Mouse (Mus musculus) MN1 (cell line): ENCODE results near the gene Xylt1.

ENCODE experiments used
- DNase-seq: peaks from one replicate; pipeline ENCODE4 v3.0.0-alpha.2; 2016; ENCODE audit warnings: low spot score

Gene Xylt1

DNA sequence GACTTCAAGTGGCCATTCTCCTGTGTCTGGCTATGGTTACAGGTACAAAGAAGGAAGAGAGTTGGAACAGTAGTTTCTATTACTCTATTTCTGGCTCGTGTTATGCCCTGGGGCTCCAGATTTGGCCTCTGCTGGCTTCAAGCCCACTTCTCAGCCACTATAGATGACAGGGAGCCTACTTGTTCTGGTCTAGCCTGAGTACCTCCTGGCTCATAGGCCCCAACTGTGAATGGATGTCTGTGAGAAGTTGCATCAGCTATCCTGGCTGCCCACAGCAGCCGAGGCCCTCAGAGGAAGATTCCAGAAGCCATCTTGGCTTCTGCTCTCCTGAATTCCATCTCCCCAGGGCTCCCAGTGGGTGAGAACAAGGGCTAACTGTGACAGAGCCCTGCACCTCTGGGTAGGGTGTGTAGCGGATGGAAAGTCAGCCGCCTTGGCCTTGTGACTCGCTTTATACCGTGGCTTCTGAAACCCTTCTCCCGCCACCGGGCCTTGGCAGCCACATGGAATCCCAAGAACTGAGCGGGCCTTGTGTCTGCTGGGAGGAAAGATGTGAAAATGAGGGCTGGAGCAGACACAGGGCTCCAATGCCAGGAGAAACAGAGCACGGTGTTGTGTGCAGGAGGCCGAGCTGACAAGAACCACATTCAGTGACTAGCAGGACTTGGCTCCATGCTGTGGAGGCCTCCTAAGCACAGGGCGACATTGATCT lies 55.1 kb downstream of the Xylt1 start:
- DNase-seq = no peak

DNA sequence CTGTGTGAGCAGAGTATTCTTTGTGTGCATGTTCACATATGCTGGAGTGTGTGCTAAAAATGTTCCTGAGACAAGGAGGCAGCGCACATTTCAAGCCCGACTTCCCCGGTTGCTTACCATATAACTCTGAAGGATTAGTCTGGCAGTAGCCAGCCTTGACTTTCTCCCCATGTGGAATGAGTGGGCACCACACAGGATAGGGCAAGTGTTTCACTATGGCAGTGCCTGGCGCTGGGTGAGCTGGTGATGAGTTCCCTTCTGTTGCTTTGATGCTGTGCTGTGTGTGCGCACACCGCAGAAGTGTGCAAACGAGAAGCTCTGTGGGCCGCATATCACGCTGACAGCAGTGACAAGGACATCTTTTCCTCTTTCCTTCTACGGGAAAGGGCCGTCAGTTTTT lies 56.1 kb downstream of the Xylt1 start:
- DNase-seq = no peak

DNA sequence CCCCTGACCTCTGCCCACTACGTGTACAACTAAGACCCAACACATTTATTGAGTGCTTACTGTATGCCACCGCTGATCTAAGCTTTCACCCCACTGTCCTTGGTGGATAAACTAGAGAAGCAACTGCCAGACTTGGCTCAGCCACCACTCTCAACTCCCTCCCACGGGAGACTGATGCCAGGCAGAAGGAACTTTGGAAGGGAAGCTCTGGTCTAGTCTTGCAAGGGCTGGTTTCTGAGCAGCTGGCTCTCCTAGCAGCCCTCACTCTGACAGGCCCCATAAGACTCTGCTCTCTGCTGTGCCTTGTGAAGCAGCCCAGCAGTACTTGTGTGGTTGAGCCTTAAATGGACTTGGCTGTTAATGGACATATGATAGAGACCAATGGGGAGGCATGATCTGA lies 60.2 kb downstream of the Xylt1 start:
- DNase-seq = no peak

DNA sequence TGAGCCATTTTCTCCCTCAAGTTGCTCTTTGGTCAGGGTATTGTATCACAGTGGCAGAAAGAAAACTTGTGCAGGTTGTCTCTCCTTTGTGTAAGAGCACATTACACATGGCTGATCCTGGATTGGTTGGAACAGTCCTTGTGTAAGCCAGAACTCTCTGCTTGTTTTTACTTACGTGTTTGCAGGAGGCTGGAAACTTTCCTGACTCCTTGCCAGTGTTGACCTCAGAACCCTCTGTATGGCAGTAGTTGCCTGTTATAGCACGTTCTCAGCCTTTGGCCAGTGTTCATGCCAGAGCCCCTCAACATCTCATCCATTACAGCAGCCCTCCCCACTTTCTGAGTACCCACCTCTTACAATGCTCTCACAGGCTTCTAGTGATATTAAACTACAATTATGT lies 61.9 kb downstream of the Xylt1 start:
- DNase-seq = no peak

DNA sequence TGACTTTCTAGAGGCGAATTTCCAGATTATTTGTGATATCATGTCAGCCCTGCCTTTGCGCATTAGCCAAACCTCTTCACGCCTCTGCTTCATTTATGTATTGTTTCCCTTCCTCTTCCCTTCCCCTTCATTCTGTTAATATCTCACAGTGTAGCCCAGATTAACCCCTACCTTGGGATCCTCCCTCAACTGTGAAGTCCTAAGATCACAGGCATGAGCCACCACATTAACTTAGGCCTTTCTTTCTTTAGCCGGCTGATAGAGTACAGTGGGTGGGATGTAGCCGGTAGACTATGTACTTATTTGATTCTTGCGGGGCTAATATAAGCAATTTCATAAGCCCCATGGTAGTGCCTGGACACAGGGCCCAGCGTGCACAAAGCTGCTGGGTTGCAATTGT lies 62.4 kb downstream of the Xylt1 start:
- no peak for DNase-seq

DNA sequence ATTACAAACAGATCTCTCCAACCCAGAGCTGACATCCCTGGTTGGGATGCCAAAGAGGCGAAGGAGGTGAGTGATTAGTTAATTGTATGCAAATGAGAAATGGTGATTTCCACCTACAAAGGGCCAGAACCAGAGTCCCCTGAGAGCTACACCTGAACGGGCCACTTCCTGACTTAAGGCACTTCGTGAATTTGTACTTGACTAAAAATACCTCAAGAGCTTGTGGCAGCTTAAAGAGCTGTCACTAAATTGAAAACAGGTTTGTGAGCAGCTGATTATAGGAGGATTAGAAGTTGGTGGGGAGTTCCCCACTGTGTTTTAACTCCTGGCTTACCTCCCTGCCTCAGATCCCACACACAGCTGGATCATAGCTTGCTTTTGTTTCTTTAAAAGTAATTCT lies 64.7 kb downstream of the Xylt1 start:
- DNase-seq = no peak

DNA sequence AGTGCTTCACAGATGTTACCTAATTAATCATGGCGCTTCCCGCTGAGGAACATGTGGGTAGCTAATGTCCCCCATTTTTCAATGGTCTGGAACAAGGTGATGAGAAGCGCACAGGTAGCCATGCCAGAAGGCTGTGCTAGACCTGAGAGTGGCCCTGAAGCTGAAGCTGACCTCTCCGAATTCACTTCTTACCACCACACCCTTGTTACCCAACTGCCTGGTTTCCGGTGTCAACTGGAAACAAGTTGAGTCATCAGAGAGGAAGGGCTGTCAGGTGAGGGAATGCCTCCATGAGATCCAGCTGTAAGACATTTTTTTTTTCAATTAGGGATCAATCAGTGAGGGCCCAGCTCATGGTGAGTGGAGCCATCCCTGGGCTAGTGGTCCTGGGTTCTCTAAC lies 68.8 kb downstream of the Xylt1 start:
- no peak for DNase-seq

DNA sequence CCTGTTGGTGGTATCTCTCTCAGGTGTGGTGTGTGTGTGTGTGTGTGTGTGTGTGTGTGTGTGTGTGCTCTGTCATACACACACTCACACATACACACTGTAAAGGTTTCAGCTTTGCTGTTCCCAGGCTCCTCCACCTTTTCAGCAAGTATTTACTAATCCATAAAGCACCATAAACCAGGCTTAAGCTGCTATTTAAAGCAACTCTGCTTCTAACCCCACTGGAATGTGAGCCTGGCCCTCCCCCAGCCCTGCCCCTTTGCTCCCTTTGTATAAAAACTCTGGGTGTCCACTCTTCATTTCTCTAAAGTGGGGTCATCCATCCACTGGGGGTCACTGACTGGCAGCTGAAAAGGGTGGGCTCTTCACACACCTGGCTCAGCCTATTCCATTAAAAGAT lies 70.4 kb downstream of the Xylt1 start:
- DNase-seq = no peak

DNA sequence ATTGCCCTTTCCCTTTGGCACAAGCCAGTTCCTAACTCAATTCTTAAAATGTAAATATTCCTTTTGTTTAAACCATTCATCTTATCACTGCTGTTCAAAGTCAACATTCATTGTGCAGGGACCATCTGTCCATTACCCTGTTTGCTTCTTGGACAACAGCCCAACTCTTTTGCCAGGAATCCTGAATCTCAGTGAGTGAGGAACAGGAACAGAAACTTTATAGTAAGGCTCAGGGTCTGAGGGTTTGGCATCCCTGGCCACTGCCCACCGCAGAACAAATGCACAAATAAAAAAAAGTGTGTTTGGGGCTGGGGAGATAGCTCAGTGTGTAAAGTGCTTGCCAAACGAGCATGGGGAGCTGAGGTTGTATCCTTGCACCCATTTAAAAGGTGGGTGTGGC lies 71.5 kb downstream of the Xylt1 start:
- DNase-seq = no peak

DNA sequence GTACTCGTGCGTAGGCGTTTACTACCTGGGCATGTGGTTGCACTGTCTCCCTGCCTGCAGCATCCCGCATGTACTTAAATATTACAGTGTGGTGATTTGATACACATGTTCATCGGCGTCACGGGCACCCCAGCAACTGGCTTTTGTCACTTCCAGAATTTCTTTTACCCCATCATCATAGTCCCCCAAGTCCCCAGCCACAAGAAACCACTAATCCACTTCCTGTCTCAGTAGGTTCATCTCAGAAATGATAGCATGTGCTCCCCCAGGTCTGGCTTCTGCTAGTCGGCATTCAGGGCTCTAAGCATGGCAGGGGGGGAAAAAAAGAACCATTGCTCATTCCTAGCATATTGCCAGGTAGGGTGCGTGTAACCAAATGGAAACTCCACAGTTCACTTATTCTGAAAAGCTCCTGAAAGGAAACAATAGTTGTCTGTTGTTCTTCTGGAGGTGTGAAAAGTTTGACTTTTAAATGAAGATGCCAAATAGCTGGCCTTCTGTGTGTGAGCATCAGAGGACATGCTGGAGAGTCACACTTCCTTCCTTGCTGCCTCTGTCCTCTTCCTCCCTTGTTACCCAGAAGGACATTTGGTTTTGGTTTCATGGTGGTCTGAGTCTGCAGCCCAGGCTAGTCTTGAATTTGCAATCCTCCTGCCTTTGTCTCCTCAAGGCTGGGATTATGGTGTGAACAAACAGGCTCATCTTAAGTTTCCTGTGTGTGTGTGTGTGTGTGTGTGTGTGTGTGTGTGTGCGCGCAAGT lies 74.2 kb downstream of the Xylt1 start:
- no peak for DNase-seq

DNA sequence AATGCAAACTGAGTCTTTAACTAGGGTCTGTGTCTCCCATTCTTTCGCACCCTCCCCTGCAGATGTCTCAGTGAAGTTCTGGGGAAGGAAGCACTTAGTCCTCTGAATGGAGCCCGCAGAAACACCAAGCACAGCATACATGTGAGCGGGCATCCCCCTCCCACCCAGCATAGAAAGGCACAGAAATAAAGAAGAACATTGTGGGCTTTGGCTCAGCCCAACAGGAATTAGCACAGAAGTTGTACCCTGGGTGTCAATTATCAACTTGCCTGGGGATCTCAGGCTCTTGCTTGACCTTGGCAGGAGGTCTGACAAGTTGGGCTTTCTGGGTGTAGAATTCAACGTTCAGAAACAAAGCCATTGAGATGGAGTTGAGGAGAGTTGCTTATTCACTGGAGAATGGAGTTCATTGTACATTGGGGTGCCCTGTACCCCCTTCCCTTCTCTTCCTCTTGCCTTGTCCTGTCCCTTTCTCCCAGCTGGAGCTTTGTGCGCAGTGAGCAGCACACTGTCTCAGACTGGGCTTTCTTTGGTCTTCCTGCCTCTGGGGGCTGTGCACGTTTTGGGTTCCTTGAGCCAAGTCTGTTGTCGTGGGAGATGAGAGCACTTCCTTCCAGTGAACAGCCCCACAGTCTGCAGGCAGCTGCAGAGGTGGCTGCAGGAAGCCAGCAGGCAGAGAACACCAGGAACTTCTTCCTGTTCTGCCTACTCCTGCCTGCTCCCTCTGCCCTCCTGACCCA lies 81.6 kb downstream of the Xylt1 start:
- no peak for DNase-seq

DNA sequence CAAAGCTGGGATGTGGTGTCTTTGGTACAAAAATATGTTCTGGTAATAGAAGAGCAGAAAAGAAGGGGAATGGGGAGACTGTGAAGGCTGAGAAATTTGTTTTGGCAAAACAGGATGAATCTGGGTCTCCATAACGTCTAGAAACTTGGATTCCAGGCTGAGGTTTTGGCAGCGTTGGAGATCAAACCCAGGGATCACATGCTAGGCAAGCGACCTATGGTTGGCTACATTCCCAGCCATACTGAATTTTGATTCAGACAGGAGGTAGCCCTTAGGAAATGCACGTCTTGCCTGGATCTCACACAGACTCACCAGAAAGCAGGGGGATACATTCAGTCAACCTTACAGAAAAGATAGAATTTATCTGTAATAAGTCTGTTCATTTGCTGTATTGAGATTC lies 84.2 kb downstream of the Xylt1 start:
- no peak for DNase-seq

DNA sequence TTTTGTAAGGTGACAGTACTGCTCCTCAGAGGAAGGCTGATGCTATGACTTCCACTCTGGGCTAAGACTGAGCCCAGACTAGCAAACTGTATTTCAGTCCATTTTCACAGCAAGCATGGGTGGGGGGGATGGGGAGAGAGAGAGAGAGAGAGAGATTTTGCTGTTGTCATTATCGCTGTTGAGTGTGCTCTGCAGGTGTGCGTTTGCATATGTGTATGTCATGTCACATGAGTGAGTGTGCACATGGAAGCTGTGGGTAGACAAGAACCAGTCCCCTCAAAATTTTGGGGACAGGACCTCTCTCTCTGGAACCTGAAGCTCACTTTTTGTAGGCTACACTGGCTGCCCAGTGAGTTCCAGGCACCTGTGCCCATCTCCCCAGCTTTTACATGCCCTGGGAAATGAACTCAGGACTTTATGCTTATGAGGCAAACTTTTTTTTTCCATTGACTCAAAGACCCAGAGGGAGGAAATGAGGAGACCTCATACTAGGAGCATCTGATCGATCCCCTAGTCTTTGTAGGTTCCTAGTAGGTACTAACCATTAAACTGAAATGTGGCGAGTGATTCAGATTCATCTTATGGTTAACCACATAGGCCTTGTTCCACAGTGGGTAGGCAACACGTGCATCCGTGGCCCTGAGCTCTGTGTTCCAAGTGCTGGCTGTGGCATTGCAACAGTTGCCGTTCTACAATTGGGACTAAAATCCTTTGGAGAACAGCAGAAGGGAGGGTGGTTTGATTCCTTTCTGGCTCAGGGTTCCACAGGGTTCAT lies 85.4 kb downstream of the Xylt1 start:
- DNase-seq = no peak

DNA sequence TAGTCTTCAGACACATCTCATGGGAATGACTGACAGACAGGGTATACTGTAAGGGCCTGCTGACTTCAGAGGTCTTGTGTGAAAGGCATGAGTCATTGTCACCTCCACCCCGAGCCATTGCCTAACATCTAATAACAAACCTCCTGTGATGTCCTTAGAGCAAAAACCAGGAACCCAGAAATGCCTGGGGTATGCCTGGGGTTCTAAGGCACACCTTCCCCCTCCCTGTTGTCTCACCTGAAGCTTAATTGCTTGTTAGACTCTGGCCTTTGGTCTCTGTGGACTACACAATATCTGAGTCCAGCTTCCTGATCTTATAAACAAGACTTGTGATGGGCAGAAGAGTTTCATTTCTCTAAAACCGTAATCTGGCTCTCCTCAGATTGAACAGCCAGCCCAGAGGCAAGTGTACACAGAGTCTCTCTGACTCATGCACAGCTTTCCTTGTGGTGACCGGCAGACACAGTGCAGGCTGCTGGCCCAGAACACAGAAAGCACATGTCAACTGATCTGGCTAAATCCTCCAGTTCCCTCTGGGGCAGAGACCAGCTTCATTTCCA lies 89.5 kb downstream of the Xylt1 start:
- no peak for DNase-seq

DNA sequence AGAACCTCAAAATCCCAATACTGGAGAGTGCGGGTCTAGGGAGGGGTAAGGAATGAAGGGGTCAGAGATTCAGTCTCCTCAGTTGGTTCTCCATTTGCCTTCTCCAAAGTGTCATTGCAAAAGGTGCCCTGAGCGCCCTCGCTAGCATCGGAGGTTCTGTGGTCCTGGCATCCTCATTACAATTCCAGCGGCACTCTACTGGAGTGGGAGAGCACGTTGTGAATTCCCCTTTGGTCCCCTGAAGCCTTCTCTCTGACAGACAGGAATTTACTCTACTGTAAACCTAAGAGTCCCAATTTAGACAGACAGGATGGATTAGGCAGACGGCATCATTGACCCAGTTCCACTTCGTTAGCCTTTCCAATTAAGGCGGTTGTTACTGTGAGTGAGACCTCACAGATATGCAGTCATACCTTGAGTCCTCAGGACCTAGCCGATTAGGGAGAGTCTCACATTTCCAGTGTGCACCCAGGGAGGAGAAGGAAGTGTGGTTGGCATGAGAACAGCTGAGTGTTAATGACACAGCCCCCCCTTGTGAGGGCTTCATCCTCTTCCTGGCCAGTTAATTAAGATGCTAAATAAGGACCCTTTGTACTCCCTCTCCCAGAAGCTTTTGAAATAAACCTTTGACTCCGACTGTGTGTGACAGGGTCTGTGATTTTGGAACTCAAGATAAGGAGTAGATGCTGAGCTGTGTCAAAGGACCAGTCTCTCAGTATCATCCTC lies 91.4 kb downstream of the Xylt1 start:
- no peak for DNase-seq

DNA sequence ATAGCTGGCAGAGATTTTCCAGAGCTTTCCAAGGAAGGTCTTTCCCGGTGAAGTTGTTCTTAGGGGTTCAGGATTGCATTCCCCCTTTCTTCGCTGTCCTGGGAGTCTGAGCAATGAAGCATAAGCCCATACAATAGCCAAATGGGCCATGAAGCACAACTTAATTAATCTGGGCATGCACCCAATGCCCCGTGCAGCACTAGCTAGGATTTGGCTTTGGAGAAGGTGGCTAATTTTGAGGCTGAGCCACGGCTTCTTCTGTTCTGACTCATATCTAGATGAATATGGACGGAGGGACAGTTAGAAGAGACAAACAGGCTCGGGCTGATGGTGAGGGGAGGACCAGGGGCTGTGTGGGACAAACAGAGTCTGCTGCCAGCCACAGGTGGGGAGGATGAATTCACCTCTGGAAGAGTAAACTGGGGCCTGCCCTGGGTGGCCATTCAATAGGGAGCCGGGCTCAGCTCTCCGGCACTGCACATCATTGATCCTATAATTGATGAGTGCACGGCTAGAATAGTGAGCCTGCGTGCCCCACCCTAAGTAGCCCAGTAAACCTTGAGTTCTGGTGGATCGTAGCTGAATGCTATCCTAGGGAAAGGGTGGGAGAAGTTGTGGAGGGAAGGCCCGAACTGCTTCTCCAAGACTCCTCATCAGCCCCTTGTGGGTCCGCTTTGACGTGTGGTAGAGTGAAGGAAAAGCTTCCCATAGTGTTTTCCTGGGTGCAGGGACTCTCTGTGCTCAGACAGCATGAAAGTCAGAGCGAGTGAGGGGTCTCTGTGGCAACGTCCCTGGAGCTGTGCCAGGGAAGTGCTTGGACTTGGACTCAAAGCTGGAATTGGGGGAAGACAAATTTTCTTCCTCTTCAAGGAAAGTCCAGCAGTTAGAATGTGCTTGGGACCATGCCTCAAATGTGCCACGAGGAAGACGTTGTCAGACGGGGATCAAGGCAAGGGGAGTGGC lies 92.3 kb downstream of the Xylt1 start:
- DNase-seq = no peak

DNA sequence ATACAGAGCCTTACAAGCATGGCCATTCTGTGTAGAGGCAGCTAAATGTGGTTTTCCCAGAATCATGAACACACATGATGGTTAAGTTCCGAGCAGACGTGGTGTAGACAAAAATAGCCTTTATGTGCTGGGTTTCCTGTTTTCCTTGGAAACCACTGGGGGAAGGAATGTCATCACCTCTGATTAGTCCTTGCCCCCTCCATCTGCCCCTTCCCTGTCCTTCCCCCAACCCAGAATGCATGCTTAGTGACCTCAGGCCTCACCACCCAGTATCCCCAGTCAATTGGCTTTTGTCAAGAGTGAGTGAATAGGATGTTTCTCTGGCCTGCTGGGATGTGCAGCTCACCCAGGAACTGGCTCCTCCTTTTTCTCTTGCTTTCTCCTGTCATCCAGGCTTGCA lies 93.5 kb downstream of the Xylt1 start:
- no peak for DNase-seq

DNA sequence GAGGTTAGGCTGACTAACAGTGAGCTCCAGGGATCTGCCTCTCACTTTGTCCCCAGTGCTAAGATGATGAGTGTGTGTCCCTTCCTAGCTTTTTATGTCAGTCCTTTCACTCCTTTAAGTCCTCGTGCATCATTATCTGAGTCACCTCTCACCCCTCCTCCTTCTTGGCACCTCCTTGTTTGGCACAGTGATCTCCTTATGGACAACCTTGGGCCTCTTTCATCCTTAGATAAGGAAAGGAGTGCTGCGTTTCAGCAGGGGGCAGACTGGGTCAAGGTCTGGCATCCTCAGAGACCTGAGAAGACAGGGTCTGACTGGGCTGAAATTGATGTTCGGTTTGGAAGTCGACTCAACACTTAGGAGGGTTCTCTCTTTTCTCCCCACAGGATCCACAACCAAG lies 94.3 kb downstream of the Xylt1 start:
- no peak for DNase-seq

DNA sequence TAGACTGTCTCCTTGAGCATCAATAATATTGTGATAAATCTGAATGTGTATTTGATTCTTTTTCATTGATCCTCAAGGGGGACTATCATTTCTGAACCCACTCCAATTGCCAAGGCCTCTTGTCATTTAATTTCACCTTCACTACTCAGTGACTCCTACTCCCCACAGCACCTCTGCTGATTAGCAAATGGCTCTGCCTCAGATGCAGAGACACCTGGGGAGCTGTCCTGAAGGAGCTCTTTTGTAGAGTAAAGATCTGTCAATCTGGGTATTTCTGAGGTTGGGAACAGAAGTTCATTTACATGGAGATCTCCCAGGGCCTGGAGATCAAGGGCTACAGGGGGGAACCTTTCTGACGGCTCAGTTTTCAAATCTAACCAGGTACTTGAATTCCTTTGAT lies 98.2 kb downstream of the Xylt1 start:
- DNase-seq = no peak

DNA sequence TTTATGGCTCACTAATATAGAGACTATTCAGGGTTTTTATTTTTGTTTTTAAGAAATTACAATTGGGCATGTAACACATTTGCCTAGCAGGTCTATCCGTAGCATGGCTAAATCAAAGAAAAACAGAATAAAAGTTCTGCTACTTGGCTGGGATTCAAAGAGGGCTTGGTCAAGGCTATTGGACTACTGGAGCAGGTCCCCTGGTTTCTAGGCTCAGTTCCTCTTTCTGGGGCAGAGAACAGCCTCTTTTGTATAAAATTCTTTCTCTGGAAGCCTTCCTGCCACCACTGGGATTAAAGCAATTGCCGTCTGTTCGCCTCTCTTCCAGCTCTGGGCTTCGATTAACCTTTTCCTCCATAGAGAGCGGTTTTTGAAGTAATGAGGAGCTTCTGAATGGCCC lies 100.1 kb downstream of the Xylt1 start:
- no peak for DNase-seq
